Mouse (Mus musculus): Measurements from ENCODE around the gene Asic2.

DNA sequence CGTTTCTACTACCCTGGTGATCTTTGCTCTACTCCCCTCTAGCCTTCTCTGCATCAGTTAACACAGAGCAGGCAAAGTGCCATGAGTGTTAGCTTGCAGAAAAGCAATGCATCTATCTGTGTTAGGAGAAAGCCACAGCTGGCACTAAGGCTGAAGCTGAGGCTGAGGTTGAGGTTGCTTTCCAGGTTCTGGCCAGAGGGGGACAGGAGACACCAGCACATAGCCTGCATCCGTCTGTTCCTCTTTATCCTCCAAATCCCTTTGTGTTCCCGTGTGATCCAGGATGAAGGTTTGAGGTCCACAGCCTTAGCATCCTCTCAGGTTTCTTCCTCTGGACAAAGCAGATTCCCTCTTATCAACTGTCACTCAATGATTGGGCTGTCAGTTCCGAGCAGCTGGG, 343.1 kb downstream of the Asic2 start:
- TF ChIP-seq CTCF (IDR thresholded peaks at IDR 0.05; ENCODE audit: low read depth) (no peak), EP300 (optimal IDR thresholded peaks at IDR 0.05) (no peak)

Measured in stomach, postnatal 0 days (tissue).